Mouse (Mus musculus) heart, adult 2 months (tissue): ENCODE data around the gene Adam1a.
A peak's percentile ranks its signal among the peaks of the same experiment; 100 is the strongest.

ENCODE experiments used
- CTCF ChIP-seq: fragments of 200-600 bp; IDR thresholded peaks from 2 replicates; pipeline ENCODE4 v1.8.1; 2022; ENCODE audit warnings: antibody characterized with exemption, mild to moderate bottlenecking, moderate library complexity
- POLR2A ChIP-seq: fragments of 200-500 bp; IDR thresholded peaks from 2 replicates; pipeline ENCODE4 v1.6.1; 2011; ENCODE audit warnings: mild to moderate bottlenecking, low read depth, low read length, control low read depth; ENCODE audit not compliant: insufficient read depth

DNA sequence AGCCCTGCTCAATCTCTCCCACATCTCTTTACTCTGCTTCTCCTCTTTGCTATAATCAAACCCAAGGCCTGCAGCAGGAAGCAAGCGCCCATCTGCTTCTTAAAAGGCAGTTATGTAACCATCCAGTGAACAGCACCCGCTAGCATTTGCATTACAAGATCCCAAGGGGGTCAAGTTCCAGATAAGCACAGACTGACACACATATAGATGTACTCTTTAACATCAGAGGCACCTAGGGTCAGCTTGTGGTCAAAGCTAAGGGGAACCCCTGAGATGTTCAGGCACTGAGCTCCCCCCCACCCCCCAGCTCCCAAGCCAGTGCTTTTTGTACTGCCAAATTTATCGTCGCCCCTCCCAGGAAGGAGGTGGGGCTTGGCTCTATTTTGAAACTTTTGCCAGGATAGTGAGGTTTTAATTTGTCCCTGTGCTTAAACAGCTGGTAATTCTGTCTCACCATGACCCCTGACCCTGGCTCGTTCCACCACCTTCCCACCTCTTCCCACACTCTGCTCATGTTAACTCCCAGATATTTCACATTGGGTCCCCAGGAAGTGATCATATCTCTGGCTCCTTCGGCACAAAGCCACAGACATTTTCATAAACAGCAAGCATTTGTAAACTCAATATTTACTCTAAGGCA, 41.2 kb upstream of the Adam1a start:
- TF ChIP-seq CTCF = no peak
- TF ChIP-seq POLR2A = peak; percentile 62; the same call in 1 of the 2 replicates
